Mouse (Mus musculus) fat pad, adult 2 months (tissue): ENCODE results near the gene Lsm14a.

Experiments used
- DNase-seq: peaks from one replicate; pipeline ENCODE4 v3.0.0-alpha.2; 2011; ENCODE audit warnings: low read depth, low spot score; ENCODE audit errors: extremely low read depth

Gene Lsm14a

DNA sequence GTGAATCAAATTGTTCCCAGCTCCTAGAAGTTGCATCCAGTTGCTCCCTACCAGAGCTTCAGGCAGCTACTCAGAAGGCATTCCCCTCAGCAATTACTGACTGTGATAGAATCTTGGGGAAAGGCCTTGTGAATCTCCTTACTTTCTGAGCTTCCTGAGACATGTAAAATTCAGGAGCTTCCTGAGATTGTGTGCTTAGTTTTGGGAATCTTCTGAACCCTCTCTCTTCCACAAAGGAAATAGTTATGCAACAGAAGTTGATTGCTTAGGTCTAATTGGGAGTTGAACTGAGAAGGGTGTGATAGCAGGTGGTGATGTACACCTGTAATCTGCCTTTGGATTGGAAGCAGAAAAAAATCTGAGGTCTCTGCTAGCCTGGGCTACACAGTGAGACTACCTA is at the start of gene Lsm14a:
Gene Lsm14a (minus strand): TSS at position 101 of the 400 bp plus-strand sequence.
- DNase-seq, result no peak

DNA sequence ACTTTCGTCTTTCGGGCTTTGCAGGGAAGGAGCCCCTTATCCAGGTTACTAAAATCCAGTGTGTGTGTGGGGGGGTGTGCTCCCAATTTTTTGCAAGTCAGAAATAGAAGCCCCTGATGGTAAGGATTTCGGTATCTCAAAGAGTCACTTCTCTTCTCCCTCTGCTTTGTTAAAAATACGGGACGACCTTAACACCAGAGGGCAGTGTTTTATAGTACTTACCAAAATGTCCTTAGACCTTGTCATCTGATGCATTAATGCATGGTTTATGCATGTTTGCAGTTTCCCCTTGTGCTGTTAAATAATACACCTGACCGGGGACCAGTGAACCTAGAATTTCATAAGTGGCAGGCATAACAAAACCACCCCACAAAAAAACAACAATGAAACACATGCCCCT is 45.8 kb upstream of the Lsm14a start:
- DNase-seq, result no peak

DNA sequence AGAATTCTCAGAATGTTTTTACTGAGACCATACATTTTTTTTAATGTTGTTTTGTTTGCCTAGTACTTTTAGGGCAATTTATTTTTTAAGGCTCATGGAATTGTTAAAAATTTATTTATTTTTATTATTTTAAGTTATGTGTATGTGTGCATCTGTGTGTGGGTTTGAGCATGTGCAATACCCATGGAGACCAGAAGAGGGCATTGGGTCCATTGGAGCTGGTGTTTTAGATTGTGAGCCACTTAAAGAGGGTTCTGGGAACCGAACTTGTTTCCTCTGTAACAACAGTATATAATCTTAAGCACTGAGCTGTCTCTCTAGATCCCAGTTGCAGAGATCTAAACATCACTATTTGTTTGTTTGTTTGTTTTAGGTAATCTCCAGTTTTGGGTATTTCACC is 40.5 kb upstream of the Lsm14a start:
- DNase-seq, result no peak

DNA sequence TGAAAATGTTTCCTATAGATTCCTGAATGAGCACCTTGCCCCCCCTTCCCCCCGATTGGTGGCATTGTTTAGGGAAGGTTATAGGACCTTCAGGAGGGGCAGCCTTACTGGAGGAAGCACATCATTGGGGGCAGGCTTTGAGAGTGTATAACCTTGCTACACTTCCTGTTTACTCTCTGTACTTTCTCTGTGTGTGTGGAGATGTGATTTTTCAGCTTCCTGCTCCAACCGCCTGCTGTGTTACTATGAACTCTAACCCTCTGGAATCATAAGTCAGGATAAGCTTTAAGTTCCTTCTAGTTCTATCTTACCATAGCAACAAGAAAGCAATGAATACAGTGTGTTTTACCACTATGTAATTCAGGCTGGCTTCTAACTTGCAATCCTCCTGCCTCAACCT is 28.1 kb upstream of the Lsm14a start:
- no peak for DNase-seq

DNA sequence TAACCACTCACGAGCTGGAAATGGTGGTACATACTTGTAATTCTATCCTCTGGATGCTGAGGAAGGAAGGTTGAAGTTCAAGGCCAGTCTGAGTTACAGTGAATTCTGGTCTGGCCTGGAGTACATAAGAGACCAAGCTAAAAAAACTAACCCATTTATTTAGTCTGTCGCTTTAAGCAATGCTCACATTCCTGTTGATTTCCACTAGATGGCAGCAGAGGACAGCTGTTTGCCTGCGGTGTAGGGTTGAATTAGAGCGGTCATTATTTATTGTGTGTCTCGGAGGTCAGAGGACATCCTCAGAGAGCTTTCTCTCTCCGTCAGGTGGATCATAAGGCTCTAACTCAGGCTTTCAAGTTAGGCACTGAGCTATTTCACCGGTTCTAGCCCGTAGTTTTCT is 14.4 kb upstream of the Lsm14a start:
- no peak for DNase-seq

DNA sequence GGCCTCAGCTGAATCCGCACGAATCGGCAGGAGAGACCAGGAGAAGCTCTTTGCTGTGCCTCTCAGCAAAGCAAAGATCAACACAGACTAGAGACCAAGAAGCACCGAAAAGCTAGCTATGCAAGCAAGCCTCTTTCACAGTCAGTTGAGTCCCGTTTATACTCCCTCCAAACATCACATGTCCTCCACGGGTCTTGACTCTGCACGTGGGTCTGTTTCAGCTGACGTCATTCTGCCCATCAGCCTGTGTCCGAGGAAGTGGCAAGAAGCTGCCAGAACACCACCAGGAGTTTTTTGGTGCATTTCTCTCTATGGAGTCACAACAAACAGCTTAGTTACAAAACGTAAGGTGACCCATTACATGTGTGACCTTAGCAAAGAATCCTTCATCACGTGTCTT is 10.8 kb upstream of the Lsm14a start:
- DNase-seq, result no peak

DNA sequence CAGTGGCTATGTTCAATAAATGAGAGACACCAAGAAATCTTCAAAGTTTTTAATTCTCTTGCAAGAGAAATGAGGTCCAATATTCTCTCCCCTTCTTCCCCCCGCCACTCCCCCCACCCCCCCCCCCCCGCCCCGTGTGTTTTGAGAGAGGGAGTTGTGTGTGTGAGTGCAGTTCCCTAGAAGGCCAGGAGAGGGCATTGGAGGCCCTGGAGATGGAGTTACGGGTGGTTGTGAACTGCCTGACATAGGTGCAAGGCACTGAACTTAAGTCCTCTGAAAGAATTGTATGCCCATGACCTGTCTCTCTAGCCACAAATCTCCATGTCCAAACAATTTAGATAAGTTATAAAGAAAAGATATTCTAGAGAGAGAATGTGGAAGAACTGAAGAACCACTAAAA is 7.0 kb upstream of the Lsm14a start:
- DNase-seq, result no peak

DNA sequence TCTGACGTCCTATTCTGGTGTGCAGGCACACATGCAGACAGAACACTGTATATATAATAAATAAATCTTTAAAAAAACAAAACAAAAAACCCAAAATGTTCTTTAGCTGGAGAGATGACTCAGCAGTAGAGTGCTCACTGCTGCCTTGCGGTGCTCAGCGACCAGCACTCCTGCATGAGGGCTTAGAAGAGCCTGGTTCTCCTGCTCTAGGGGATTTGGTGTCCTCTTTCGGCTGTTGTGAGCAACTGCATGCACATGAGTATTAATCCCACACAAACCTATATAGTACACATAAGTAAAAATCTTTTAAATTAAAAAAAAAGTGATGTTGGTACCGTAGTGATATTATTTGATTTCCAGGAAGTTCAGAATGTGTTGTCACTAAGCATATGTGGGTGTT is 5.7 kb upstream of the Lsm14a start:
- no peak for DNase-seq

DNA sequence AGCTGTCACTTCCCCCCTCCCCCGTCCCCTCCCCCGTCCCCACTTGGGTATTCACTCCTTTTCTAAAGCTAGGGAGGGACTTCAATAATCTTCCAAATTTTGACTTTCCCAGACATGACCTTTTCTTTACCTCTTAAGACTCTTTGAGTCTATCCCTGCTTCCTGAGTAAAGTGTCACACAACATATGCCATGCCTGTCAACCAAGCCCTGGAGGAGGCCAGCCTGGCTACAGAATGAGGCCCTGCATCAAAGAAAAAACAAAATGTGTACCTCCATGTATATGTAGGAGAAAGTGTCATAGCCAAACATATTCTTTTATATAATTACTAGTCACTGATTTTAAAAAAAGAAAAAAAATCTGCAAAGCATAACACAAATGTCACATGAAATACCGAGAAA is 3.7 kb upstream of the Lsm14a start:
- no peak for DNase-seq

DNA sequence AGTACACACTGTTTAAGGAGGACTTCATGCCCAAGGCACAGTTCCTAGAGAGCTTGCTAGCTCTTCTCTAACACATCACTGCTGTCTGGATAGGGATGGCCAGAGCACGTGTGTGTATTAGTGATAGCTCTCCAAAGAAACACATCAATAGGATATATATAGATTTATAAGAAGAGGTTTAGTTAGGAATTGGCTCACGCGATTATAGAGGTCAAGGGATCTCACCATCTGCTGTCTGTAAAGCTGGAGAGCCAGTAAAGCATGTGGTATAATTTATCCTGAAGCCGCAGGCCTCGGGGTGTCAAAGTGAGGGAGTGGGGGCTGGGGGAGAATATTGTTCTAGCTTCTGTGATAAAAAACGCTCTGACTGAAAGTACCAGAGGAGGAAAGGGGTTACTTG is 2.6 kb upstream of the Lsm14a start:
- no peak for DNase-seq

DNA sequence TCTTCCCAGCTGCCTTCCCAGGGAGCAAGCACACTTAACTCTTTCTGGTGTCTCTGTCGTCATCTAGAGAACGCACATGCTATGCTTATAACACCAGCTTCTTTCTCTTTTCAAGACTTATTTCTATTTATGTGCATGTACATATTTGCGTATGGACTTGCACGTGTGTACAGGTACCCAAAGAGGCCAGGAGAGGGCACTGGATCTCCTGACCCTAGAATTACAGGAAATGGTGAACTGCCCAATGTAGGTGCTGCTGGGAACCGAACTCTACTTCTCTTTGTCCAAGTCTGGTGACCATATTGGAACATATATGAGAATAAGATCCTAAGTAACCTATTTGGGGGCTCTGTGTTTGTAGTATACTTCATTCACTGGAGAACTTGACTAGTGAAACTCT is 1.5 kb upstream of the Lsm14a start:
- no peak for DNase-seq

DNA sequence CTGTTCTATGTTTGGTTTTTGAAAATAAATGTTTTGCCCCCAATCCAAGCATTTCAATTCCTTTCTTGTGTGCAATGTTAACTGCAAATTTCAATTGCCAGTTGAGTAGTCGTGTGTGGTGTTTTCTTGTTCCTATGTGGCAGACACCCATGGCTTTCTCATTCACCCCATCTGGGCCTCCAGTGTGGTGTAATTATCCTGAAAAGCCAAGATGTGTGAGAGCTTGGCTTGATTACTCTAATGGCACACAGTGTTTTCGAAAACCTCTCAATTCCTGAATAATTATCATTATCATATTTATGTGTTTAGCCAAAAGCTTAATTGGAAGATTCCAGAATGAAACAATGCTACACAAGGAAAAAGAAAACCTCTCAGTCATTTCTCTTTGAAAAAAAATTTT is 976 bp upstream of the Lsm14a start:
- DNase-seq, result no peak

DNA sequence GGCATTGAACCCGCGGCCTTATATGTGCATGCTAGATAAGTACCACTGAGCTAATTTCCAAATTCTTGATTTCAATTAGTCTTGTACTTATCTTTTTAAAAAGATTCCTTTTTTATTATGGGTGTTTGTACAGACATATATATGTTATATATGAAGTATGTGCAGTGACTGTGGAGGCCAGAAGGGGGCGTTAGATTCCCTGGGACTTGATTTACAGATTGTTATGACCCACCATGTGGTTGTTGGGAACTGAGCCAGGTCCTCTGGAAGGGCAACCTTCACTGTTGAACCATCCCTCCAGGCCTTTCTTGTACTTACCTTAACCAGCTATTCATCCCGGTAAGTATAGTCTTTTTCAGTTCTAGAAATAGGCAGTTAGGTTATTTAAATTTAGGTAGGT is 780 bp downstream of the Lsm14a start:
- DNase-seq, result no peak

DNA sequence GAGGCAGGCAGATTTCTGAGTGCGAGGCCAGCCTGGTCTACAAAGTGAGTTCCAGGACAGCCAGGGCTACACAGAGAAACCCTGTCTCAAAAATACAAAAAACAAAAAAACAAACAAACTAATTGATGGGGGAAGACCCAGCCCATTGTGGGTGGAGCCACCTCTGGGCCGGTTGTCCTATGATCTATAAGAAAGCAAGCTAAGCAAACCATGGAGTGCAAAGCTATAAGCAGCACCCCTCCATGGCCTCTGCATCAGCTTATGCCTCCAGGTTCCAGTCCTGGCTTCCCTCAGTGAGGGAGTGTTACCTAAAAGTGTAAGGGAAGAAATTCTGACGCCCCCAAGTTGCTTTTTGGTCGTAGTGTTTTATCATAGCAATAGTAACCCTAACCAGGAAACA is 1.4 kb downstream of the Lsm14a start:
- DNase-seq, result no peak

DNA sequence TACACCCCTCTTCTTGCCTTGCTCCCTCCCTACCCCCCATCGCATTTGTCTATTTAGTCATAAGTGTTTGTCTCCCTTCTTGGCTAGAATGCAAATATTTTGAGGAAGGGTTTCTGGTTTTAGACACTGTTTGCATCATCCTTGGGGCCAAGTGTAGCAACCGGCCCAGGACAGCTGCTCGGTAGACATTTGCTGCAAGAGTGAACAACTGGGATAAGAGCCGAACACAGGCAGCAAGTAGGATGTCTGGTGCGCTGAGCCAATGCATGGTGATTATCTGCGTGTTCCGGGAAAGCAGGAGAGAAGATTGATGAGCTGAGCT is 2.3 kb downstream of the Lsm14a start:
- no peak for DNase-seq

DNA sequence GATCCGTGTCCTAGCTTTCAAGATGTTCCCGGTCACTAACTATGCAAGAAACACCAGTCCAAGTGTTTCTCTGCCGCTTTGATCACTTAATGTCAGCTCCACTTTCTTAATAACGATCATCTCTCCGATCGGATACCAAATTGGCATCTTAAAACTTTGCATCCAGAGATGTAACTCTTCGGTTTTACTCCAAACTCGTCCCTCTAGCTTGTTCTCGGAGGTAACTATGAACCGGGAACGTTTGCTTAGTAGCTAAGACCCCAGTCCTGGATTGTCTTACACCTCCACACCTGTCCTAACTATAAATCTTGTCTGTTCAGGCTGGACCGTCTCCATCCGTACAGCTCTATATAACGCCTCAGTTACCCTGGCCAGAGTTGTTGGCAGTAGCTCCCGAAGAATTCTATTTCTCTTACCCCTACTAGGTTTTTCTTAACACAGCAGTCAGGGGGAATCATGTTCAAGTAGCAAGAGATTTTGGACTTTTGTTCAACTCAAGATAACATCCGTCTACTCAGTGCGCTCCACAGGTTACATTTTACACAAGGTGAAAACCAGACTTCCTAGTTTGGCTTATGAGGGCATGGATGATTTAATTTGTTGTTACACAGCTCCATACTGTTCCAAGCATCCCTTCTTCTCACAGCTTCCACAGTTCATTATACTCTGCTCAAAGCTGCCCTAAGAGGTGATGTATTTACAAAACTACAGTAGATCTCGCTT is 2.8 kb downstream of the Lsm14a start:
- no peak for DNase-seq

DNA sequence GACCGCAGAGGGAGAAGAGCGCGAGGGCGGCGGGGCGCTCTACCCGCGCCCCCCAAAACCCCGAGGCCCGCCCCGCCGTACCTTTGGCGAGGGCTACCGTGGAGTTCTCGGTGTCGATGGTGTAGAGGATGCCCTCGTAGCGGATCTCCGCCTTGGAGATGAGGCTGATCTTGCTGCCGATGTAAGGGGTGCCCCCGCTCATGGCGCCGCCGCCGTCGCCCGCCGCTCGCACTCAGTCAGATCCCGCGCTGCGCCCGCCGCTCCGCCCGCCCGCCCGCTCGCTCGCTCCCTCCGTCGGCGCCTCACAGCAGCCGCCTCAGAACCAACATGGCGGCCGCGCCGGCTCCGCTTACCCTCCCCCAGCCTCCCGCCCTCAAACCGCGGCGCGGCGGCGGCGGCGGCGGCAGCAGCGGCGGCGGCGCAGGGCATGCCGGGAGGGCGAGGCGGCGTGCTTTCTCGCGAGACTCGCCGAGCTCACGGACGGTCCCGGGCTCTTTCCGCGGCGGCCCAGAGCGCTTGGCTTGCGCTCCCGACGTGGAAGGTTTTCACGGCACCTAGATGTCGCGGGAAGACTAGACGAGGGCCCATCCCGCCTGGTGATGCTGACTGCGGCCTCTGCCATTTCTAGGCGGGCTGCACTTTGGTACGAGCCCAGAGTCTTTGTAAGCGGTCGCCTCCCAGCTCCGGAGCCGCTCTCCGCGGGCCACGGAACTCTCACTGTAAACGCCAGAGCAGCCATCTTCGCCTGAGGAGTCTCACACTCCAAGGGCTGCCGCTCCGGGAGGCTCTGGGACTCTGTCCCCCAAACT is 3.6 kb downstream of the Lsm14a start:
- DNase-seq, result no peak

DNA sequence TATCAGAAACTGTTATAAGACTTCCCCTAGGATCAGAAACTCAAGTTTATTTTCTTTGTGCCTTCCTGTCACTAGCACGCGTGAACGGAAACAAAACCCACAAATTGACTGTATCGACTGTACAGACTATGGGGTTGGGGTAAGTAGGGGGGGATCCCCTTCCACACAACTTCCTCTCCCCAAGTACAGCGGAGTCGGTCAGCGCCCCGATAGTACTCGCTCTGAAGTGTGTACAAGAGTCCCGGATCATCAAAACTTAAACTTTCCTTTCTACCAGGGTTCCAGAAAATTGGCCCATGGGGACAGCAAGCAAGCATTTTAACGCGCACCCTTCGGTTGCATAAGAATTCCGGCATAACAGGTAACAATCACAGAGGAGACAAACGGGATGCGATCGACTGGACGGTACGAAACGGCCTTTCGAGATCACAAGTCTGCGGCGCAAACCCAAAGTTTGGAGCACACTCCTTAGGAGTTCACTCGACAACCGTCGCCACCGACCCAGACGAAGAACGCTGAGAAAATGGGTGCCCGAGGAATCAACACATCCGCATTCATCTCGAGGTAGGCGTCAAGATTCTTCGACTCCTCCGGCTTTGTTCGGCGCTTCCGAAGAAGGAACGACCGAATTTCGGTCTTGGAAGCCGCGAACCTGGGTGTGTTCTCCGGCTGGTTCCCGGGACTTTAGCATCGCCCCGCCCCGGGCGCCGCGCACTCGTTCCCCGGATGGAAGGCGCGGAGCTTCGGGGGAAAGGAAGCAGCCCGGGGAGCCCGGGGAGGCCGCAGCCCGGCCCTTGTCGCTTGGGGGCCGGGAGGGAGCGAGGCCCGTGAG is 4.5 kb downstream of the Lsm14a start:
- no peak for DNase-seq

DNA sequence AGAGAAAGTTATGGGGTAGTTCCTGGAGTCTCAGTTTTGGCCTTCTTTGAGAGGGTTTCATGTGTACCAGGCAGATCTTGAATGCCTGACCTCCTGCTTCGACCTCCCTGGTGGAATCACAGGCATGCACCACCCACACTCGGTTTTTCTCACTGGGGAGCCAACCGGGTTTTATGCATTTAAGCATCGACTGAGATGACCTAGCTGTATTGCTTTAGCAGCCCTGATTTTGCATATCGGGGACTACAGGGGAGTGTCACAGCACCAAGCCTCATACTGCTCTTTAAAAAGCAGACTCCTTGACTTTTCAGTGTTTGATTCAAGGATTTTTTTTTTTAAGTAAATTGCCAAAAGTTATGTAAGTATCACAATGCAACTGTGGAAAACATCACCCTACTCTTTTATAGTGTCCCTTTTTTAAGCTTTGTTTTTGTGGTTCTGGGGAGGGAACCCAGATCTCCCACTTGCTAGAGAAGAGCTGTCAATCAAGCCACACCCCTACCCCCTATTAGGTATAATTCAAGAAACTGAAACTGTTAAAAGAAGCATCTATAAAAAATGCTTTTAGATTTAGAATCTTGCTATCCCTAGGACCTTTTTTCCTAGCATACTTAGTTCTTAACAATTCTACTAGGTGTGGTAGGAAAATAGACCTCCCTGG is 5.2 kb downstream of the Lsm14a start:
- no peak for DNase-seq

DNA sequence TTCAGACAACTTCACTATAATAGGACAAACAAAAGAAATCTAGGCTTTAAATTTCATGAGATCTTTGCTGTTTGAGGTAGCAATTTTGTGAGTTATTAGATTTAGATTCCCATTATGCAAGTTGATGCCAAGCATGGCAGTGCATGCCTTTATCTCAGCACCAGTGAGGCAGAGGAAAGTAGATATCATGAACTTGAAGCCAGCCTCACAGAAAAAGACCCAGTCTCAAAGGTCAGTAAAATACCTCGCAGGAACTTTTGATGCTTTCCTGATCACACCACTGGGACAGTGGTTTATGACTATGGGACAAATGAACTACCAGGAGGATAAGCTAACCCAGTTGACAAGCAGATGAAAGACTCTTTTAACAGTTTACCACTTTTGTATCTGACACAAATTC is 10.3 kb downstream of the Lsm14a start:
- DNase-seq, result no peak

DNA sequence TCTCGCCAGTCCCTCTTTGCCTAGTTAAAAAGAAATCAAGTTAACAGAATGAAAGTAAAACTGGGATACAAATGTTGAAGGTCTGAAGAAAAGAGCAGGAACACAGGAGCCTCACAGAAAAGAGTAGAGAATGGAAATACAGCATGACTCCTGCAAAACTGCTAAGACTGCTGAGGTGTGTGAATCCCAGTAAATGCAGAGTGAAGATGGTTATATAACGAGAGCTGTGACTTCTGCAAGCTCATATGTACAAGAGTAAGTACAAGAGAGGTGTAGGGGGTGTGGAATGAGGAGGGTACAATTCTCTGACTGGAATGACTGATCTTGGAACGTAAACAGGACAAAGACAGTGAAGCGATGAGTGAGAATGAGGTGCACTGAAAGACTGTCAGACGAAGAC is 11.4 kb downstream of the Lsm14a start:
- no peak for DNase-seq
